Mouse (Mus musculus) heart, adult 2 months (tissue): ENCODE measurements around the gene Clic3.

Experiments used
- CTCF ChIP-seq: fragments of 200-600 bp; IDR thresholded peaks from 2 replicates; pipeline ENCODE4 v1.8.1; 2022; ENCODE audit warnings: antibody characterized with exemption, mild to moderate bottlenecking, moderate library complexity
- POLR2A ChIP-seq: fragments of 200-500 bp; IDR thresholded peaks from 2 replicates; pipeline ENCODE4 v1.6.1; 2011; ENCODE audit warnings: mild to moderate bottlenecking, low read depth, low read length, control low read depth; ENCODE audit not compliant: insufficient read depth

- TF ChIP-seq CTCF, result no peak
- no peak for TF ChIP-seq POLR2A
Measured at GRCm38 (mm10) chr2:25467606-25468303, 11.1 kb downstream of the Clic3 start.
